Mouse (Mus musculus): ENCODE measurements at regions not wholly inside any gene's neighbourhood (a gene's known extent, or its start where the extent isn't known, plus 50 kb on each side); places are given as distances from the start of the nearest gene placed in this dataset.

DNA sequence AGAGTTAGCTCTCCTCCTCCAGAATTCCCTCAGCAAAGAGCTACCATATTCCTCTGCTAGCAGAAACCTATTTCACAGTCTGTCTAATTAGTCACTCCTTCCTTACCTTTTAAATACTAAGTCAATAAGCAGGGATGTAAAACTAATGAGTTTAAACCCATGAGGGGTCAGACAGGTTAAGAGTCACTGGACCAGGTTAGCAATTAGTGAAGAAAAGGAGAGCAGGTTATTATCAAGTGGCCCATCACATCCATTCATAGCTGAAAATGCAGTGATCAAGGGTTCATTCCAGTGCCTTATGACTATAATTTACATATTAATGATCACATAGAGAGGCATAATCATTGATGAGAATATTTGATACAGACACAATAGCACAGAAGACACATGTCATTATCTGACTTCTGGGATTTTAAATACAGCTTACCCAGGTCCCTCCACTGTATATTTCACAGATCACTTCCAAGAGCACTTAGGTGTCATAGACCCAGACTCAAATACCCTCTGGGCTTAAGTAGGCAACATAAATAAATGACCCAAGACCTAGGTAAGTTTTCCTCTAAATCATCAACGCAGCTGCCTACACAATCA is 355.4 kb upstream of the Rgma start:
- WGBS, result 66% methylated on average over 1 of the region's 1 CpGs
- TF ChIP-seq POLR2A (IDR thresholded peaks at IDR 0.05; ENCODE audit: low read depth, low read length), result no peak
- TF ChIP-seq CTCF (IDR thresholded peaks at IDR 0.05; ENCODE audit: extremely low read depth, insufficient read length, insufficient replicate concordance, low read depth, low read length), result no peak
- no peak overlapping the region for H3K4me3 ChIP-seq (ENCODE audit: low read depth, low read length)
- no peaks in the 10 kb centered on the region for H3K36me3 ChIP-seq (ENCODE audit: control insufficient read depth, insufficient read depth, low read length)
- no peak overlapping the region for H3K27ac ChIP-seq (ENCODE audit: insufficient read depth, low read depth, low read length)
- no peaks in the 10 kb centered on the region for H3K27me3 ChIP-seq (ENCODE audit: control insufficient read depth, insufficient read depth, low read length)
- H3K4me1 ChIP-seq (ENCODE audit: control insufficient read depth, insufficient read depth, insufficient read length, low read length), result no peaks in the 10 kb centered on the region

DNA sequence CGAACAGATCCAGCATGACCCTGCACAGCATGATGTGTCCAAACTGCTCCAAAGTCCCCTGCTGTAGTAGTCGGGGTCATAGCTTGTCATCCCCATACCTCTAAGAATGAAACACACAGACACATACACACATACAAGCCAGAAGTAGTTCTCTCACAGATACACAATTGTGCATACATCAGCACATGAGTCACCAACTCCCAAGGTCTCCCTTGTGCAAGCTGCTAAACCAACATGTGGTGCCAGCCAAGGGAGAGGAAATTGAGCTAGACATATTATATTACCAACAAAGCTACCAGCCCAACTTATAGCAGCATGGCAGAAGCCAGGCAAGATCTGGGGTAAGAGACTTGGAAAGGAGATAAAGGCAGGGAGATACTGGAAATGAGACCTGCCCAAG is 353.5 kb upstream of the Rgma start:
- H3K4me3 ChIP-seq (ENCODE audit: low read depth, low read length), result no peak overlapping the region
- no peaks in the 10 kb centered on the region for H3K27me3 ChIP-seq (ENCODE audit: control insufficient read depth, insufficient read depth, low read length)
- no peaks in the 10 kb centered on the region for H3K36me3 ChIP-seq (ENCODE audit: control insufficient read depth, insufficient read depth, low read length)
- 89% methylated on average over 2 of the region's 2 CpGs for WGBS
- TF ChIP-seq CTCF (IDR thresholded peaks at IDR 0.05; ENCODE audit: extremely low read depth, insufficient read length, insufficient replicate concordance, low read depth, low read length), result no peak
- TF ChIP-seq POLR2A (IDR thresholded peaks at IDR 0.05; ENCODE audit: low read depth, low read length), result no peak
- no peak overlapping the region for H3K27ac ChIP-seq (ENCODE audit: insufficient read depth, low read depth, low read length)
- no peaks in the 10 kb centered on the region for H3K4me1 ChIP-seq (ENCODE audit: control insufficient read depth, insufficient read depth, insufficient read length, low read length)

DNA sequence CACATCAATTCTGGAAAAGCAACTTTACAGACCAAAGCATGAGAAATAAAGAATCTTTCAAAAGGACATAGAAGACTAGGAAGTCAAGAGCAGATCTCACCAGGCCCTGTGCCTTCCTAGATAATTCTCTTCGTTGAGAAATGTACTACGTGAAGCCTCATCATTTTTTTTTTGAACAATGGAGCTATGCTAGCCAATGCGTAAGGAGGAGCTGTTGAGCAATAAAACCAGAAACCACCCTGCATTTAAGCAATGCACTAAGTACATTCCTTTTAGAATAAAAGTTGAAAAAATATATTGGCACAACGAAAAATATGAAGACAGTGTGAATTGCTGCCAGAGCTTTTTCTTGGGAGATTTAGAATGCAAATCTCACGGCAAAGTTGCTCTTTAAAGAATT is 349.7 kb upstream of the Rgma start:
- no peak for TF ChIP-seq CTCF (IDR thresholded peaks at IDR 0.05; ENCODE audit: extremely low read depth, insufficient read length, insufficient replicate concordance, low read depth, low read length)
- TF ChIP-seq POLR2A (IDR thresholded peaks at IDR 0.05; ENCODE audit: low read depth, low read length), result no peak
- Histone ChIP-seq H3K27me3 (ENCODE audit: control insufficient read depth, insufficient read depth, low read length) (no peaks in the 10 kb centered on the region), H3K4me3 (ENCODE audit: low read depth, low read length) (no peak overlapping the region), H3K27ac (ENCODE audit: insufficient read depth, low read depth, low read length) (no peak overlapping the region), H3K4me1 (ENCODE audit: control insufficient read depth, insufficient read depth, insufficient read length, low read length) (no peaks in the 10 kb centered on the region), H3K36me3 (ENCODE audit: control insufficient read depth, insufficient read depth, low read length) (no peaks in the 10 kb centered on the region)
- 42% methylated on average over 5 of the region's 5 CpGs for WGBS

DNA sequence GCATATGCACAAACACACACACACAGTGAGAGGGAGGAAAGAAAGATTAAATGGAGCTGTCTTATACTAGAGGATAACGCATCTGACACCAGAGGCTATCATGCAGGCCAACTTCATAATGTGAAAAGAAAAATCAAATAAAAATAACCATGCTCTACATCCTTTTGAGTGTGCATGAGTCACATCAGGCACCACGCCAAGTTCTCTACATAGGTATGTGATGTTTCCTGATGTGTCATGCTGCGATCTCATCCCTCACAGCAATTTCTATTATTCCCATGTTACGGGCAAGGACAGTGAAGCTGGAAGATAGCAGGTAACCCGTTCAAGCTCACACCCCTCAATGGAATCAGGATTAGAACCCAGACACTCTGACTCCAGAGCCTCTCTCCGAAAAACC is 346.4 kb upstream of the Rgma start:
- Histone ChIP-seq H3K36me3 (ENCODE audit: control insufficient read depth, insufficient read depth, low read length) (no peaks in the 10 kb centered on the region), H3K4me1 (ENCODE audit: control insufficient read depth, insufficient read depth, insufficient read length, low read length) (no peaks in the 10 kb centered on the region), H3K27me3 (ENCODE audit: control insufficient read depth, insufficient read depth, low read length) (no peaks in the 10 kb centered on the region), H3K27ac (ENCODE audit: insufficient read depth, low read depth, low read length) (no peak overlapping the region), H3K4me3 (ENCODE audit: low read depth, low read length) (no peak overlapping the region)
- 72% methylated on average over 6 of the region's 6 CpGs for WGBS
- no peak for TF ChIP-seq POLR2A (IDR thresholded peaks at IDR 0.05; ENCODE audit: low read depth, low read length)

- 75% methylated on average over 5 of the region's 5 CpGs for WGBS
- Histone ChIP-seq H3K36me3 (ENCODE audit: control insufficient read depth, insufficient read depth, low read length) (no peaks in the 10 kb centered on the region), H3K27me3 (ENCODE audit: control insufficient read depth, insufficient read depth, low read length) (no peaks in the 10 kb centered on the region), H3K27ac (ENCODE audit: insufficient read depth, low read depth, low read length) (no peak overlapping the region), H3K4me3 (ENCODE audit: low read depth, low read length) (no peak overlapping the region), H3K4me1 (ENCODE audit: control insufficient read depth, insufficient read depth, insufficient read length, low read length) (no peaks in the 10 kb centered on the region)
- no peak for TF ChIP-seq POLR2A (IDR thresholded peaks at IDR 0.05; ENCODE audit: low read depth, low read length)
- TF ChIP-seq CTCF (IDR thresholded peaks at IDR 0.05; ENCODE audit: extremely low read depth, insufficient read length, insufficient replicate concordance, low read depth, low read length), result no peak
These were observed 343.9 kb upstream of the Rgma start for GRCm38 (mm10) chr7:73031407-73031806.

DNA sequence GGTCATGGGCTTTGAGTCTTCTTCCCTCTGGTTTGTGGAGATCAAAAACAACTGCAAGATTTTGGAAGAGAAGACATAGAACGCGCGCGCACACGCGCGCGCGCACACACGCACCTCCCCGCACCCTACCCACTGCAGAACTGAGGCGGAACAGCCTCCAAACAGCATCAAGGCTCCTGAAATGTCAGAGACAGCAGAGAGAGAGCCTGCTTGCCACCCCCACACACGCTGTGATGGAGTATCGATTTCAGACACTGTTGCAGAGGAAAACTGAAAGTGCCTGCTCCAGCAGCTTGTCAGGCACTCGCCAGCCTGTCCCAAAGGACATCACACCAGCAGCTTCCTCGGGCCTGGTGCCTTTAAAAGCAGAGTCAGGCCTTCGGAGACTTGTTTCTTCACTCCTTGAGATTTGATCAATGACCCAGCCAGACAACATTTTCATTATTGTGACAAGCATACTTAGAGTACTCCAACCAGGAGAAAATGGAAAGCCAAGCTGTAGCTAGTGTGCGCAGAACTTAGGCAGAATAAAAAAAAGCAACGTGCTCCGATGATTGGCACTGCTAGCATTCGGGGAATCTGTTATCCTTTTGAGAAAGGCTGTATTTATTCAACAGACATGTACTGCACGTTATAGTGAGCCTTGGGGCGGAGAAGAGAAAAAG is 342.9 kb upstream of the Rgma start:
- WGBS, result 68% methylated on average over 23 of the region's 23 CpGs
- H3K4me1 ChIP-seq (ENCODE audit: control insufficient read depth, insufficient read depth, insufficient read length, low read length), result no peaks in the 10 kb centered on the region; the same call in 1 of the 2 replicates
- no peak overlapping the region for H3K4me3 ChIP-seq (ENCODE audit: low read depth, low read length)
- H3K36me3 ChIP-seq (ENCODE audit: control insufficient read depth, insufficient read depth, low read length), result no peaks in the 10 kb centered on the region
- no peak overlapping the region for H3K27ac ChIP-seq (ENCODE audit: insufficient read depth, low read depth, low read length)
- no peaks in the 10 kb centered on the region for H3K27me3 ChIP-seq (ENCODE audit: control insufficient read depth, insufficient read depth, low read length)
- TF ChIP-seq CTCF (IDR thresholded peaks at IDR 0.05; ENCODE audit: extremely low read depth, insufficient read length, insufficient replicate concordance, low read depth, low read length), result no peak
- no peak for TF ChIP-seq POLR2A (IDR thresholded peaks at IDR 0.05; ENCODE audit: low read depth, low read length)

- Histone ChIP-seq H3K4me1 (ENCODE audit: control insufficient read depth, insufficient read depth, insufficient read length, low read length) (no peaks in the 10 kb centered on the region; the same call in 1 of the 2 replicates), H3K27ac (ENCODE audit: insufficient read depth, low read depth, low read length) (no peak overlapping the region), H3K36me3 (ENCODE audit: control insufficient read depth, insufficient read depth, low read length) (no peaks in the 10 kb centered on the region), H3K27me3 (ENCODE audit: control insufficient read depth, insufficient read depth, low read length) (no peaks in the 10 kb centered on the region), H3K4me3 (ENCODE audit: low read depth, low read length) (no peak overlapping the region)
- 32% methylated on average over 20 of the region's 20 CpGs for WGBS
- no peak for TF ChIP-seq CTCF (IDR thresholded peaks at IDR 0.05; ENCODE audit: extremely low read depth, insufficient read length, insufficient replicate concordance, low read depth, low read length)
- no peak for TF ChIP-seq POLR2A (IDR thresholded peaks at IDR 0.05; ENCODE audit: low read depth, low read length)
These were observed 338.3 kb upstream of the Rgma start for GRCm38 (mm10) chr7:73036801-73037555.
